Mouse (Mus musculus): ENCODE results near the gene Adora3. TPM values are rescaled to one million over a fixed set of nuclear protein-coding genes. Genes with fewer than 3 reads are reported as not detected.

The Adora3 gene
- 0.26 and 0.28 TPM in 2 replicates for polyA plus RNA-seq (2012; rRNA removed)

GRCm38 (mm10) chr3:105870558-105870957 is at the start of gene Adora3, which contains the start of gene Tmigd3:
Adora3 (plus strand) TSS chr3:105870858.
Tmigd3 (plus strand) TSS chr3:105870903.

GRCm38 (mm10) chr3:105932240-105933071 is 61.8 kb downstream of the Adora3 start, which contains the start of gene I830077J02Rik:
I830077J02Rik (minus strand) TSS chr3:105932664.

Other genes with a start within 250 kb of the Adora3 start
- 4.8 and 10.4 TPM in 2 replicates for gene Ddx20, start 183.3 kb upstream of the Adora3 start, polyA plus RNA-seq (2012; rRNA removed)
- gene Inka2, start 166.3 kb upstream of the Adora3 start, polyA plus RNA-seq (2012; rRNA removed): 1.5 and 1.7 TPM in 2 replicates
- 0.53 and 1.1 TPM in 2 replicates for gene Rap1a, start 69.5 kb upstream of the Adora3 start, polyA plus RNA-seq (2012; rRNA removed)
- gene Tmigd3, start within 50 bp of the Adora3 start, polyA plus RNA-seq (2012; rRNA removed): 0.46 TPM in 1 of 2 replicates, not detected in the other
- gene I830077J02Rik, start 61.8 kb downstream of the Adora3 start, polyA plus RNA-seq (2012; rRNA removed): 0.16 and 0.23 TPM in 2 replicates
- 6.2 and 11.8 TPM in 2 replicates for gene Wdr77, start 88.5 kb downstream of the Adora3 start, polyA plus RNA-seq (2012; rRNA removed)
- gene Atp5f1, start 89.2 kb downstream of the Adora3 start, polyA plus RNA-seq (2012; rRNA removed): 131 and 150 TPM in 2 replicates
- gene Ovgp1, start 102.9 kb downstream of the Adora3 start, polyA plus RNA-seq (2012; rRNA removed): 0.12 and 0.34 TPM in 2 replicates
- gene Pifo, start 143.8 kb downstream of the Adora3 start, polyA plus RNA-seq (2012; rRNA removed): not detected in 2 replicates
- 0.17 TPM in 1 of 2 replicates, not detected in the other for gene Chil5, start 162.0 kb downstream of the Adora3 start, polyA plus RNA-seq (2012; rRNA removed)
- 1,935 and 3,003 TPM in 2 replicates for gene Chia1, start 242.4 kb downstream of the Adora3 start, polyA plus RNA-seq (2012; rRNA removed)